Mouse (Mus musculus) gastrocnemius, adult 18-20 months (tissue): ENCODE data around the gene Nos1ap. TPM values are rescaled to one million over a fixed set of nuclear protein-coding genes. Genes with fewer than 3 reads are reported as not detected.

Source experiments
- DNase-seq: peaks from one replicate; pipeline ENCODE4 v3.0.0; 2021; ENCODE audit warnings: low spot score
- total RNA-seq, 2 experiments: library from RNA; stranded (reverse); gene quantifications; 2 replicates each; pipeline ENCODE4 v1.2.3; 2021

Gene Nos1ap
- total RNA-seq, 2 experiments from 2014 or later = 1.4 to 1.5 TPM

DNA sequence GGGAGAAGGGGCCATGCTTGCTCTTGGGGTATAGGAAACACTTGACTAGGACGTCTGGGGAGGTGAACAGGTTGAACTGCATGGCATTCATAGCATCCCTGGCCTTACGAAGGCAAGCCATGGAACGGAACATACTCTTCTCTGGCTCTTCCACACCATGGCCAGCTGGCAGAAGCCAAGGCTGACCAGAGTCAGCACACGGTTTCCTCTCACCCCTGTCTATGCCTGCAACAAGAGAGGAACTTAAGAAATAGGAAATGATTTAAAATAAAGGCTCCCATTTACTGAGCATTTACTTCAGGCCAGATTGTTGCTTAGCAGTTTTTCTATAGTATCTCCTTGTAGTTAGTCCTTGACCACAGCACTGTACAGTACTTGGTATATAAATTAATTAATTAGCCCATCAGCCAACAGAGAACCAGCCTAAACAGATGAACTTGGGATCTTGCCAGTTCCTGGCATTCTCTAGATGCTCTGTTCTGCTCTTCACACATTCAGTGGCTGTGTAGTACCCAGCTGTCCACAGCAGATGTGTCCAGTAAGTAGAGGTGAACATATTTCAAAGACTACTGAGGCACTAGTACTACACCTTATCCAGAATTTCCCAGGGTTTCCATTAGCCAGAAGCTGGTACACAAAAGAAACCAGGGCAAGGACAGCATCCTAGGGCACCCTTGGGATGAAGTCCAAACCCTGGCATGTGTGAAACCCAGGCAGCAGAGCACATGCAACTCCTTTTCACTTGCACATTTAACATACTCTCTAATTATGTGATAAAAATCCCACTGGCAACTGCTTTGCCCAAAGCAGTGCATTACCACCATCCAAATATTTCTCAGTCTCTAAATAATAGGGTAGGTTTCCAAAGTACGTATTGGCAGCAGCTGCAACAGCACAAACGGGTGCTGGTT is 123.3 kb downstream of the Nos1ap start:
- DNase-seq = no peak

DNA sequence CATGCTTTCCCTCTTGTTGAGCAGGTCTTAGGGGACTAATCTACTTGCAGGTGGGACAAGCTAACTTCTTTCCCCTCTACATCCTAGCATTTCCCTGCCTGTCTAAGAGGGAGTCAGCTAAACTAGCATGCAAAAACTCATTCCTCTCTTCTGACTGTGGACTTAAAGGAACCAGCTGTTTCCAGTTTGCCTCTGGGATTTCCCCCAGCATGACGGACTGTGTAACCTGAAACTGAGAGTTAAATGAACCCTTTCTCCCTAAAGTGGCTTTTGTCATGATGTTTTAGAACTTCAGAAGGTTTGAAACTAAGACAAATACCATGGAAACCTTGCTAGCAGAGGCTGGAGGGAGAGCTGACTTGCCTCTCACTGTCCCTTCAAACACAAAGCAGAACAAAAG is 127.5 kb downstream of the Nos1ap start:
- DNase-seq = no peak

DNA sequence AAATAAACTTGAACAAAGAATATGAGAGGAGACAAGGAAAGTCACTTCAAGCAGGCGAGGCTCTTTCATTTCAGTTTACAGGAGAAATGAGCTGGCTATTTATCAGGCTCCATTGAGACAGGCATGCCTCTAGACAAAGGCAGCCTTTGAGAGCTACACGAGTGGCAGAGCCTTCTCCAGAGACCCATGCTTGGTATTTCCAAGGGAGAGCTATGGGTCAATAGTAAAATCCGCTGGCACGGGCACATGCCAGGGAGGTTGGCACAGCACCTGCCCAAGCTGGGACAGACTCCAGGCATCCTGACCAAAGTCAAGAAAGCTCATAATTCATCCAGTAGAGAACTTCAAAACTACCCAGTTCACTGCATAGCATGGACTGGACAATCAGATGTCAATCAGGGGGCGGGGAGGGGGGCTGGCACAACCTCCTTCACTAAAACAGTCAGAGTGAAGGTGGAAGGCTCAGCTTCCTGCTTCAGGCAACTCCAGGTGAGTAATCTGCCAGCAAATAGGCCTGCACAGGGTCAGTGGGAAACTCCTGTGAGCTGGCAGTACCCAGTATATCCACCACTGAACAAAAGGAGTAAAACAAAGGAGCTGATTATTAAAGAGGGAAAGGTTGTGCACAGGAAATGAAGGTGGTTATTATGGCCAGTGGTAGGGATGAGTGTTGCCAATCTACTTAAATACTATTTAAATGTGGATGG is 129.6 kb downstream of the Nos1ap start:
- DNase-seq = no peak

GRCm38 (mm10) chr1:170457673-170458072 is 132.0 kb downstream of the Nos1ap start:
- DNase-seq = no peak

GRCm38 (mm10) chr1:170455910-170456700 is 133.6 kb downstream of the Nos1ap start:
- no peak for DNase-seq

DNA sequence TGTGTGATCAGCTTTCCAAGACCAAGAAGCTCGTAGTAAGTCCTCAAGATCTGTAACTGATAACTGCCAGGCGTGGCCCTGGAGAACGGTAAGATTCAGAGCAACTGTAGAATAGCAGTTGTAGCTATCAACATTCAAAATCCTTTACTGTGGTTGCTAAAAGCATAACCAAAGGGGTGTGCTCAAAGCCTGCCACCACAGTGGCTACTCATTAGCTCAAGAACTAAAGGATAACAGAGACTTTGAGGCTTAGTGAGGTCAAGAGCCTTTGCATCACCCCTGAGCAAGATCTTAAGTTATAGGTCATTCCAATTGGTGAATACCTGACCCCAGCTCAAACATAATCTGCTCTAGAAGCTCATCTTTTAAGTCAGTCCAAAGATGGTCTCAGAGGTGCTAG is 134.3 kb downstream of the Nos1ap start:
- no peak for DNase-seq

DNA sequence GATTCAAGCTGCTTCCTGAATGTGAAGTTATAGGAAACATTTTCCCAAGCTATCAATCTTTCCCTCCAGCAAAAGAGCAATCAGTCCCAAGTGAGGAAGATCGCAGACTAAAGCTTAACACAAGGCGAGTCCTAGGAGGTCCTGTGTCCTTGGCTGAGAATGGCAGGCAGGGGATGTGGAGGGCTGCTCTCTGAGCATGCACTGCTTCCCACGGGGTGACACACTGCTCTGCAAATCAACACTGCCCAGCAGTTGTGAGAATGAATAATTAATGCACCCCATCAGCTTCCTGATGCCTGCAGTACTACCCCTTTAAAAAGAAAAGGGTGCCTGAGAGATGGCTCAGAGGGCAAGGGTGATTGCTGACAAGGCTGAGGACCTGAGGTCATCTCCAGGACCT is 136.2 kb downstream of the Nos1ap start:
- DNase-seq = no peak

GRCm38 (mm10) chr1:170448244-170448643 is 141.4 kb downstream of the Nos1ap start:
- DNase-seq = no peak

DNA sequence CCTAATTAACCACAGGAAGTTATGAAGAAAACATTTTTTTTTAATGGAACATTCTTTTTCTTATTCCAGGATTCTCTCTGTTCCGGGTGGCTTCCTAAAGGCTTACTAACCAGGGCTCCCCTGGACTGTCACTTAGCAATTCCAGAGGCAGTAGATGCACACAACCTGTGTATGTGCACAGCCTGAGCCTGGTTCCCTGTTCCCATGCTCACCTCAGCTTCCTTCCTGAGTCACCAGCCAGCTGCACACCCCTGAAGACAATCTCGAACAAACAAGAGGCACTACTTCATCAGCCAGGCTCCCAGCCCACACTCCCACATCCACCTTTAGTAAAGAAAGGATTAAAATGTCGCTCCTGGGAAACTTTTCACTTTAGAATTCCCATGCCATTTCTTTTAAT is 144.2 kb downstream of the Nos1ap start:
- DNase-seq = no peak

DNA sequence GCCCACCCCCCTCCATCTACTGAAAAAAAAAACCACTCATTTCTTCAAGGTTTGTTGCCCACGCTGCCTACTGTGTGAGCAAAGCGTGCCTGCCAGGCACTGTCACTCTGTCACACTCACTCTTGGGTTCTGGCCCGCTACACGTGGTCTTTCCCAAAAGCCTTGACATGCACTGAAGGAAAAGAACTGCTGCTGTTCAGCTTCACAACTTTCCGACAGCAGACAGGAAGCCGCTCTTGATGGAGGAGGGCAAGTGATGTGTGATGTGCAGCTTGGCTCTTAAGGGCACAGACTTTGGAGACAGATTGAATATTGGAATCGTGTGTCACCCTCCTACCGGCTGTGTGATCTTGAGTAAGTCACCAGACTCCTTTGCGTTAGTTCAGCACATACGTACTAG is 149.3 kb downstream of the Nos1ap start:
- no peak for DNase-seq

DNA sequence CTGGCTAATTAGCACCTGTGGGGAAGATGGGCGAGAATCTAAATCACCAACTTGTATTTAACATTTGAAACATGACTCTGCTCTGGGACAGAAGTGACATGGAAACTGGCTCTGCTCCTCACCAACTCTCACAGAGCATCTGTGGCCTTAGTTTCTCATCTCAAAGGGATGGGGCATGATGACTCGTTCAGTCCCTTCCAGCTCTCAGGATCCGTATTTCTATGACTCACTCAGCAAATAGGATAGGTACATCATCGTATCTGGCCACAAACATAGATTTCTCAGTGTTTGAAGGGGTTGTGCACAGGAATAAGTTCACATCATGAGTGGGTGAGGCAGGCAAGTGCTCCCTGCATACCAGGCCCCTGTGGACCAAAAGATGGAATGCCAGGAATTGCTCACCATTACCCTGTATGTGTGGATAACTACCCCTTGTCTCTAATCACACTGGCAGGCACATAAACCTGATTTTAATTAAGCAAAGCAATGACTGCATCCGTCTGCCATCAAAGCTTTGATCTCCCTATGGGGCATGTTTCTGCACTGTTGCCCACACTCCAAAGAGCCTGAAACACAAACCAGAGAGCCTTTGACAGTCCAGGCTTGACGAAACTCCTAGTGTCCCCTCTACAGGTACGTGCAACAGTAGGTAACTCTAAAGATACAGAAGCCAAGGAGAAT is 151.1 kb downstream of the Nos1ap start:
- DNase-seq = no peak

- DNase-seq = no peak
Measured at GRCm38 (mm10) chr1:170434146-170434545, 155.5 kb downstream of the Nos1ap start.

- DNase-seq = no peak
Measured at GRCm38 (mm10) chr1:170433661-170434060, 156.0 kb downstream of the Nos1ap start.

GRCm38 (mm10) chr1:170432288-170432687 is 157.4 kb downstream of the Nos1ap start:
- no peak for DNase-seq

DNA sequence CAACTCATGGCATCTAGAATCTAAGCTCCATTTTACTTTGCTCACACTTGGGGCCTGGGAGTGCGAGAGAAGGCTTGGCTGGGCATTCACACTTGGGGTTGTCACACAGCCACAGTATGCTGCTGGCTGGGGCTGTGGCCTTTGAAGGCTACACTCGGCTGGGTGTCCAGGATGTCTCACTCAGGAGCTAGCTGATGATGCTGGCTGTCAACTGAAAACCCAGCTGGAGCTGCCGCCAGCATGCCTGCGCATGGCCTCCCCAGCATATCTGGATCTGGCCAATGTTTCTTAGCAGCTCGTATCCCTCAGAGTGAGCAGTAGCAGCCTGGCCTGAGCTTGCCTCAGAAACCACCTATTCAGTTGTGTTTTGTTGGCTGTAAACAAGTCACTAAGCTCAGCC is 158.3 kb downstream of the Nos1ap start:
- DNase-seq = no peak

- no peak for DNase-seq
Measured at GRCm38 (mm10) chr1:170430660-170431059, 159.0 kb downstream of the Nos1ap start.

GRCm38 (mm10) chr1:170429656-170430055 is 160.0 kb downstream of the Nos1ap start:
- no peak for DNase-seq

GRCm38 (mm10) chr1:170428141-170428540 is 161.5 kb downstream of the Nos1ap start:
- no peak for DNase-seq

DNA sequence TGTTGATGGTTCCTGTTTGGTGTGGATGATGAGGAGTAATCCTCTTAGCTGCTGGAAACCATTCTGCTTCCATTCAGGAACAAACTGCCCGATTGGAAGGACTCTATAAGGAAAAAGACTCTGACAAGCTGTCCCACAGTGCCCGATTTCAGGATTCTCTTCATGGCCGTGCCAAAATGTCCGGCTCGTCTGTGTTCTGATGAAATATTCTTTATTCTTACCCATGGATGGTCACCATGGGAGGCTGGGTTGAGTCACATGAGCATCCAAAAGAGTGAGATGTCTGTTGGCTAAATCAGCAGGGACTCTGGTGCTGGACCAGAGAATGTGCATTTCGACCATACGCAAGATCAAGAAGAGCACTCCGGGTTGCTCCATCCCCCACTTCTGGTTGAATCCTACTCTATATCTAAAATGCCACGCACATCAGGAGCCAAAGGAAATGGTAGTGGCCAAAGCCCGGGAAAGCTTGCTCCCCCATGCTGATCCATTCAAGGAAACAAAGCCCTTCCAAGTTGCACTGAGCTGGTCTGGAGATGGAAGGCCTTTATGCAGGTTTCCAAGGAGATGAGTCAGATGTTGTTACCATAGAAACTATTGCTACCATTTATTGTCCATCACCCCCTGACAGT is 165.3 kb downstream of the Nos1ap start:
- DNase-seq = no peak

- DNase-seq = no peak
Measured at GRCm38 (mm10) chr1:170423048-170423447, 166.6 kb downstream of the Nos1ap start.

DNA sequence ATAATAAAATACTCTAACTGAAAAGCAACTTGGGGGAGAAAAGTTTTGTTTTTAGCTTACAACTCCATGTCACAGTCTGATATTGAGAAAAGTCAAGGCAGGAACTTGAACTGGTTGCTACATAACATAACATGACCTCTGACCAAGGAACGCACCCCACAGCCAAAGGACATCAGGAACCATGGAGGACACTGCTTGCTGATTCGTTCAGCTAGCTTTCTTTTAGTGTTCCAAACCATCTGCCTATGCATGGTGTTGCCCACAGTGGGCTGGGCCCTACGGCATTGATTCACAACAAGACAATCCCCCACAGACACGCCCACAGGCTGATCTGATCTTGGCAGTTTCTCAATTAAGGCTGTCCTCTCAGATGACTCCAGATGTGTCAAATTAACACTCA is 167.5 kb downstream of the Nos1ap start:
- DNase-seq = no peak
